Mouse (Mus musculus): Measurements from ENCODE around the gene Gm26897. TPM values are rescaled to one million over a fixed set of nuclear protein-coding genes. Genes with fewer than 3 reads are reported as not detected.

Gene Gm26897
- polyA plus RNA-seq, 1 experiment from 2014 or later = not detected

DNA sequence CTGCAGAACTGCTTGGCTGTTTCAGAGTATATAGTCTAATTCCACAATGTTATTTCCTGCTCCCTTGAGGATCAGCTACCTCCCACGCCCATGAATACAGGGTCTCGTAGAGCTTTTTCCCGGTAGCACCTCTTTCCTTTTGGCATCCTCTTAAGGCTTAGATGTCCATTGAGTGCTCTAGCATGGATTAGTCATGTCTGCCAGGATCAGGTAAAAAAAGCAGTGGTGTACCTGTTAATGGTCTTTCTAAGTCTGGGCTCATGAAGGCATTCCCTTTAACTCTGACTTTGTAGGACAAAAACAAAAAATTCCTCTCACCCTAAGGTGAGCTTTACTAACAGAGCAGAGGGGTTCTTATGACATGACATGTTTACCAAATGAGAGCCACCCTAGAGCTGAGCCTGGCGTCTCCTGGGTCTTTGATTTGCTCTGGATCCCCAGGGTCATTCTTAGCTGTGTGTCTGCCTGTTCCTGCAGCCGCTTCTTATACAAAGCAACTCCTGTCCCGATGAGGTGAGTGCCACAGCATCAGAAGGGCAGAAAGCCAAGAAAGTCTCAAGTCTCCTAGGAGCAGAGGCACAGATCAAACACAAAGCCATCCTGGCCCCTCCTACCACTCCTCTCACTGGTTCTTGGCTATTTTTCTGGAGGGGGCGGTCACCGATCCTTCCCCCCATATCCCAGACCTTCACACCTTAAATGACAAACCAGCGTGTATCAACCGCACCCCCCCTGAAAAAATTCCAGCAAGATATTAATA is 27.2 kb downstream of the Gm26897 start:
- Histone ChIP-seq H3K27me3 (ENCODE audit: poor library complexity, severe bottlenecking) (peaks cover 39% of the 10 kb centered on the region), H3K4me3 (peak overlapping the region; percentile 48), H3K27ac (peak overlapping the region; percentile 83), H3K36me3 (replicated peaks) (no peaks in the 10 kb centered on the region), H3K9me3 (no peaks in the 10 kb centered on the region), H3K4me1 (peaks cover 43% of the 10 kb centered on the region)
- DNase-seq (ENCODE audit: extremely low spot score, low spot score) = no peak
- WGBS = 23% methylated on average over 10 of the region's 10 CpGs

- Histone ChIP-seq H3K27me3 (ENCODE audit: poor library complexity, severe bottlenecking) (peaks cover 41% of the 10 kb centered on the region), H3K27ac (peak overlapping the region; percentile 83), H3K4me1 (peaks cover 41% of the 10 kb centered on the region), H3K4me3 (peak overlapping the region; percentile 48), H3K9me3 (no peaks in the 10 kb centered on the region), H3K36me3 (replicated peaks) (no peaks in the 10 kb centered on the region)
- under 1% methylated on average over 12 of the region's 12 CpGs for WGBS
- peak; percentile 74 for DNase-seq (ENCODE audit: extremely low spot score, low spot score)
Measured at GRCm38 (mm10) chr5:111761574-111761973, 27.9 kb downstream of the Gm26897 start.

GRCm38 (mm10) chr5:111762085-111762484 is 28.4 kb downstream of the Gm26897 start:
- DNase-seq (ENCODE audit: extremely low spot score, low spot score) = peak; percentile 62
- no peaks in the 10 kb centered on the region for H3K36me3 ChIP-seq (replicated peaks)
- H3K9me3 ChIP-seq = no peaks in the 10 kb centered on the region
- H3K27ac ChIP-seq = peak overlapping the region; percentile 83
- 8% methylated on average over 17 of the region's 17 CpGs for WGBS
- H3K27me3 ChIP-seq (ENCODE audit: poor library complexity, severe bottlenecking) = peaks cover 46% of the 10 kb centered on the region
- H3K4me1 ChIP-seq = peaks cover 41% of the 10 kb centered on the region
- H3K4me3 ChIP-seq = peak overlapping the region; percentile 48

DNA sequence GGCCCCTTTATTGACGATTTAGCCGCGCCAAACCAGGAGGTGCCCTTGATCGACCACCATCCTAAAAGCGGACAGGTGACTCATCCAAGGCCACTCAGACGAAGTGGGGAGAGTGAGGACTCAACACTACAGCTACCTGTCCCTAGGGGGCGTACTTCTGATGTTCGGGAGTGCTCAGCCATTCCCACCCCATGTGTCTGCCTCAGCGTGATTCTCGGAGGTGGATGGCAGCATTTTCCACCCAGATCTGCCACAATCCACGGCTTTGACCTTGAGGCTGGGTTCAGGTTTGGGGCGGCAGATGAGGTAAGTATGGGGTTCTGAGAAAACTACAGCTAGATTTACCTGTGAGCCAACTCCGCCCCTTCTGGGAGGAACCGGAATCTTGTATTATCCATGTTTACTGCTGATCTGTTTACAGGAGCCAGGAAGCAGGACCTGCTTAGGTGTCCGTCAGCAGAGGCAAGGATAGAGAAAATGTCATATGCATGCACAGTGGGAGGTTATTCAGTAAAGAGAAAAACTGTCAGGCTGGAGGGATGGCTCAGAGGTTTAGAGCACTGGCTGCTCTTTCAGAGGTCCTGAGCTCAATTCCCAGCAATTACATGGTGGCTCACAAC is 32.1 kb downstream of the Gm26897 start:
- H3K27me3 ChIP-seq (ENCODE audit: poor library complexity, severe bottlenecking) = peaks cover 55% of the 10 kb centered on the region
- H3K36me3 ChIP-seq (replicated peaks) = no peaks in the 10 kb centered on the region
- DNase-seq (ENCODE audit: extremely low spot score, low spot score) = no peak
- no peak overlapping the region for H3K4me3 ChIP-seq
- H3K4me1 ChIP-seq = peaks cover 59% of the 10 kb centered on the region
- 81% methylated on average over 15 of the region's 15 CpGs for WGBS
- H3K27ac ChIP-seq = 0 out of 2 replicates have a peak overlapping the region, but pooled peaks have one; percentile 31
- H3K9me3 ChIP-seq = no peaks in the 10 kb centered on the region

DNA sequence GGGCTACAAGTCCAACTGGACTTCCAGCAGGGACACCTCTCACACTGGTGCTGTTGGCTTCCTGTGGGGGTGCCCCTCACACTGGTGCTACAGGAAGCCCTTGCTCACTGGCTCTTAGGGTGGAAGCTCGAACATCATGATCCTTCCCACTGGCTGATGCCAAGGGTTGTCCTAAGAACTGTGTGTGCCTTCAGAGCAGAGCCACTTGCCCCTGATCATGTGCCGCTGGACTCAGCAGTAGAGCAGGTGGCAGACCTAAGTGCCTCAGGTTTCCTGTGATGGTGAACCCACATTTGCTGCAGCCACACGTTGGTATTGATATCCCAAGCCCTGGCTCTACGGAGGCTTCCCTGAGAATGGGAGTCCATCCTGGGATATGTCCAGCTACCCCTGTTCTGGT is 33.0 kb downstream of the Gm26897 start:
- no peaks in the 10 kb centered on the region for H3K36me3 ChIP-seq (replicated peaks)
- 87% methylated on average over 4 of the region's 4 CpGs for WGBS

GRCm38 (mm10) chr5:111770266-111770665 is 36.5 kb downstream of the Gm26897 start:
- peaks cover 61% of the 10 kb centered on the region for H3K4me1 ChIP-seq
- H3K27ac ChIP-seq = peak overlapping the region; percentile 89
- peaks cover 27% of the 10 kb centered on the region for H3K27me3 ChIP-seq (ENCODE audit: poor library complexity, severe bottlenecking)
- H3K9me3 ChIP-seq = no peaks in the 10 kb centered on the region
- DNase-seq (ENCODE audit: extremely low spot score, low spot score) = peak; percentile 72
- no peaks in the 10 kb centered on the region for H3K36me3 ChIP-seq (replicated peaks)
- peak overlapping the region; percentile 31 for H3K4me3 ChIP-seq
- WGBS = 4% methylated on average over 15 of the region's 15 CpGs

More for the DNA sequence above, 33.0 kb downstream of the Gm26897 start:
- no peak for DNase-seq (ENCODE audit: extremely low spot score, low spot score)
- no peak overlapping the region for H3K27ac ChIP-seq
- no peaks in the 10 kb centered on the region for H3K9me3 ChIP-seq
- H3K27me3 ChIP-seq (ENCODE audit: poor library complexity, severe bottlenecking) = peaks cover 55% of the 10 kb centered on the region
- H3K4me1 ChIP-seq = peaks cover 59% of the 10 kb centered on the region
- no peak overlapping the region for H3K4me3 ChIP-seq

DNA sequence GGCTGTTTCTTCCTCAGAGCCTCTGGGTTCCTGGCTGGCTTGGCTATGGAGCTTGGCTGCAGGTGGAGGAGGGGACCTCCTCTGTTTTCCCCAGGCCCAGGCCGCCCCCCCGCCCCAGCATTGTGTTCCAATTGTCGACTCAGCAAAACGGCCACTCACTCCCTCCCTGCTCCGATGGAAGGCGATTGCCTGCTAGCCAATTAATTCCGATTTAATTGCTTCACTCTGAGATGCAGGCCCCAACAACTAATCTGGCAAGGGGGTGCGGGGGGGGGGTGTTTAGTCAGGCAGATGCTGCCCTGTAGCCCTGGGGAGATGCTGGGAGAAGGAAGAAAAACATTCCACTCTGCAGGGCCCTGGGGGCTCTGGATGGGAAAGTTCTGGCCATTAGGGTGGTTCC is 38.4 kb downstream of the Gm26897 start:
- DNase-seq (ENCODE audit: extremely low spot score, low spot score) = peak; percentile 68
- no peaks in the 10 kb centered on the region for H3K9me3 ChIP-seq
- peak overlapping the region; percentile 89 for H3K27ac ChIP-seq
- H3K4me3 ChIP-seq = peak overlapping the region; percentile 6
- H3K36me3 ChIP-seq (replicated peaks) = no peaks in the 10 kb centered on the region
- peaks cover 18% of the 10 kb centered on the region for H3K27me3 ChIP-seq (ENCODE audit: poor library complexity, severe bottlenecking)
- peaks cover 60% of the 10 kb centered on the region for H3K4me1 ChIP-seq
- 6% methylated on average over 8 of the region's 8 CpGs for WGBS

- Histone ChIP-seq H3K4me3 (peak overlapping the region; percentile 6; the same call in 1 of the 2 replicates), H3K9me3 (no peaks in the 10 kb centered on the region), H3K27me3 (ENCODE audit: poor library complexity, severe bottlenecking) (peaks cover 14% of the 10 kb centered on the region), H3K36me3 (replicated peaks) (no peaks in the 10 kb centered on the region), H3K27ac (peak overlapping the region; percentile 89), H3K4me1 (peaks cover 53% of the 10 kb centered on the region)
- peak; percentile 35 for DNase-seq (ENCODE audit: extremely low spot score, low spot score)
- 25% methylated on average over 13 of the region's 13 CpGs for WGBS
Measured at GRCm38 (mm10) chr5:111772591-111773406, 39.1 kb downstream of the Gm26897 start.

GRCm38 (mm10) chr5:111773407-111773733 is 39.6 kb downstream of the Gm26897 start:
- Histone ChIP-seq H3K4me1 (peaks cover 50% of the 10 kb centered on the region), H3K9me3 (no peaks in the 10 kb centered on the region), H3K36me3 (replicated peaks) (no peaks in the 10 kb centered on the region), H3K27me3 (ENCODE audit: poor library complexity, severe bottlenecking) (peaks cover 14% of the 10 kb centered on the region), H3K27ac (peak overlapping the region; percentile 89), H3K4me3 (no peak overlapping the region)
- DNase-seq (ENCODE audit: extremely low spot score, low spot score) = no peak
- 51% methylated on average over 5 of the region's 5 CpGs for WGBS

DNA sequence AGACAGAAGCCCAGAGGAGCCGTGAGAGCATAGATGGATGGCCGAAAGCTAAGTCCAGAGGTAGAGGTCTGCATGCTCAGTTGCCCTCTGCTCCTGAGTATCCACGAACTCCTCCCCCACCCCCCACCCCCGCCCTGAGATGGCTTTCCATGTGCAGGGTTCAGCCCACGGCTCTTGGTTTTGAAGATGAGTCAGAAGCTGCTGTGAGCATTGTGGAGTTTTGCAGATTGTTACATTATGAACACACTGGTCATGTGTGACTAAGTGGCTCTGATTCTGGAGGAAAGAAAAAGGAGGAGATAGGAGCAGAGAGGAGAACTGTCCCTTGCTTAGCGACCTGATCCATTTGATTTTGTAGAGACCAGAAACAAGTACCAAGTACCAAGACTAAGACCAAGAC is 42.5 kb downstream of the Gm26897 start:
- peaks cover 33% of the 10 kb centered on the region for H3K4me1 ChIP-seq
- H3K27ac ChIP-seq = no peak overlapping the region
- WGBS = 83% methylated on average over 6 of the region's 6 CpGs
- peaks cover 4% of the 10 kb centered on the region; the same call in 1 of the 2 replicates for H3K27me3 ChIP-seq (ENCODE audit: poor library complexity, severe bottlenecking)
- H3K4me3 ChIP-seq = no peak overlapping the region
- DNase-seq (ENCODE audit: extremely low spot score, low spot score) = no peak
- H3K36me3 ChIP-seq (replicated peaks) = no peaks in the 10 kb centered on the region
- H3K9me3 ChIP-seq = no peaks in the 10 kb centered on the region

- Histone ChIP-seq H3K36me3 (replicated peaks) (no peaks in the 10 kb centered on the region), H3K27me3 (ENCODE audit: poor library complexity, severe bottlenecking) (0 out of 2 replicates have a peak, but pooled peaks cover 4% of the 10 kb centered on the region), H3K4me3 (no peak overlapping the region), H3K9me3 (no peaks in the 10 kb centered on the region), H3K27ac (no peak overlapping the region), H3K4me1 (peaks cover 14% of the 10 kb centered on the region)
- WGBS = 78% methylated on average over 5 of the region's 5 CpGs
- no peak for DNase-seq (ENCODE audit: extremely low spot score, low spot score)
Measured at GRCm38 (mm10) chr5:111778093-111778492, 44.4 kb downstream of the Gm26897 start.

DNA sequence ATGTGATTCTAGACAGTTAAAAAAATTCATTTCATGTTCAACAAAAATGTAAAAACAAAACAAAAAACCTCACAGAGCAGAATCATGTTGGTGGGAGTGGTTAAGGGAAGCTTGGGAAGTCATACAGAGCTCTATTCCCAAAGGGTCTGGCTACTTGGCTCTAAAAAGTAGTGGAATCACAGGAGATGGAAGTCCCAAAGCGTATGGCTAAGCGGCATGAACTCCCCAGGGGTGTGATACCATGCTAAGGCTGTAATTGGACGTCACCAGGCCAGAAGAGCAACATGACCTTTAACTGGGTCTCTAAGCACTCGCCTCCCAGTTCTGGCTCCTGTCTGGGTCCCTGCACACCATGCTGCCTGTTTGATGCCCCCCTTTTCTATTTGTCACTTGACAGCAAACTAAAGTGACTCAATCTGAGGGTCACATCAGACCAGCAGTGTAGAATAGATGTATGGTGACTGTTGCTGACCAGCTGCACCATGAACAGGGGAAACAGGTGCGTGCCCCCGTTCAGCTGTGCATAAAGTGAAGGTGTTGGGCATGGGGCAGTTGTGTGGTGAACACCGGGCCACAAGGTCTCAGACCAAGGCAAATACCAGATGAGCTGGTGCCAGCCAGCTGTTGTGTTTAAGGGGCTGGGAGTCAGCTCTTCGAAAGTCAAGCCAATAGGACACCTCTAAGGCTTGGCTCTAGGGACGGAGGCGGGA is 46.2 kb downstream of the Gm26897 start:
- Histone ChIP-seq H3K36me3 (replicated peaks) (no peaks in the 10 kb centered on the region), H3K27me3 (ENCODE audit: poor library complexity, severe bottlenecking) (0 out of 2 replicates have a peak, but pooled peaks cover 2% of the 10 kb centered on the region), H3K4me1 (no peaks in the 10 kb centered on the region; the same call in 1 of the 2 replicates), H3K27ac (no peak overlapping the region), H3K4me3 (no peak overlapping the region), H3K9me3 (no peaks in the 10 kb centered on the region)
- DNase-seq (ENCODE audit: extremely low spot score, low spot score) = no peak
- 92% methylated on average over 10 of the region's 10 CpGs for WGBS
